Mouse (Mus musculus) erythroblast, embryonic 14.5 days (primary cell): Measurements from ENCODE around the gene Mei1.

Experiments used
- GATA1 ChIP-seq: IDR thresholded peaks from 2 replicates; pipeline ENCODE4 v1.6.1; 2012; ENCODE audit warnings: low read length, inconsistent platforms, mixed read lengths
- TAL1 ChIP-seq: IDR thresholded peaks from 3 replicates; pipeline ENCODE4 v1.6.1; 2012; ENCODE audit warnings: low read length, inconsistent platforms, mixed read lengths

DNA sequence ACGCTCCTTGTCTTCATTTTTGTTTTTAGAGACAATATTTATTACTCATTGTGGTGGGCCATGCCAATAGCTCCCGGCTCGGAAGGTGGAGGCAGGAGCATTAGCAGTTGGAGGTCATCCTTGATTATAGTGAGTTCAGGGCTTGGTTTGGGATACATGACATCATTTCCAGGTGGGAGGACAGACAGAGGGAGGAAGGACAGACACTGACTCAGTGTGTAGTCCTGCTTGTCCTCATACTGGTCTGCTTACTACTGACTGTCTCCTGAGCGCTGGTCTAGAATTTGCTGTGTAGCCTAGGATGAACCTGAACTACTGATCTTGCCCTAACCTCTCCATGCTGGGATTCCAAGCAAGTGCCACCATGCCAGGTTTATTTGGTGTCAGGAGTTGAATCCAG, 36.0 kb upstream of the Mei1 start, which contains the start of gene Desi1:
- TF ChIP-seq GATA1 (no peak), TAL1 (no peak)
